Comparison of ENCODE assay signal across 7 mouse cellular contexts in the genomic region with DNA sequence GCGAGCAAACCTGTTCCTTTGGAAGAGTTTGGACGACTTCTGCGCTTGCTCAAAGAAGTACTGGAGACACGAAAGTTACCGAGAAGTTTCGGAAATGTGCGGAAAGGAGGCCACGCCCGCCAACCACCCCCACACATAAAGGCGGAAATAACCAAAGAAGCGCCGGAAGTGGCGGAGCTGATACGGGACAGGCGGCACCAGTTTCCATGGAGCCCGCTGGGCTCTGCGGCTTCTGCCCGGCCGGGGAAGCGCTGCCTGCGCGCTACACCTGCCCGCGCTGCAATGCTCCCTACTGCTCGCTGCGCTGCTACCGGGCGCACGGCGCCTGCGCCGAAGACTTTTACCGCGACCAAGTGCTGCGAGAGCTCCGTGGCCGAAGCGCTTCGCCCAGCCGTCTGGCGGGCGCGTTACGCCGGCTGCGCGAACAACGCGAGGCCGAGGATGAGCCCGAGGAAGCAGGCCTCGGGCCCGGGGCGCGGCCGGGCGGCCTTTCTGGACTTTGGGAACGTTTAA. TPM values are rescaled to one million over a fixed set of nuclear protein-coding genes. Genes with fewer than 3 reads are reported as not detected.
A peak's percentile ranks its signal among the peaks of the same experiment; 100 is the strongest.
DNase-seq lines count a peak whose midpoint lies in the region; ATAC-seq lines count a peak whose summit lies in the region.

A gene (plus strand): TSS at position 172 of the 513 bp plus-strand sequence.

- peak within 1 kb of the TSS; percentile 99 for H3K4me2 ChIP-seq in intestine, embryonic 14.5 days (ENCODE audit: low read length)

- peak within 1 kb of the TSS; percentile 81 for H3K27ac ChIP-seq in intestine, embryonic 14.5 days (ENCODE audit: low read depth)

- no peaks in the 10 kb centered on the region for H3K27me3 ChIP-seq in intestine, embryonic 14.5 days (replicated peaks; ENCODE audit: control insufficient read depth, insufficient read depth, low read length)

- peak; percentile 86 to 87 for DNase-seq in adrenal gland, adult 18-20 months (ENCODE audit: low spot score in 2 of 2)
- DNase-seq in embryo, embryonic 10.5 days (ENCODE audit: low spot score): peak; percentile 97
- DNase-seq in gastrocnemius, postnatal 25 days: peak; percentile 94
- DNase-seq in intestine, embryonic 14.5 days (ENCODE audit: low spot score): peak; percentile 92
- DNase-seq in left cerebral cortex, postnatal 14 days (ENCODE audit: low spot score in 2 of 2): peak; percentile 95 to 96
- DNase-seq in mesoderm, embryonic 11.5 days (ENCODE audit: low read depth, low spot score): peak; percentile 94
- peak; percentile 89 for DNase-seq in skeletal muscle tissue, adult 2 months (ENCODE audit: low read depth, low spot score)

- peak within 1 kb of the TSS; percentile 81 for H3K9ac ChIP-seq in intestine, embryonic 14.5 days (ENCODE audit: low read length)

- under 1% methylated on average over 54 of the region's 58 CpGs for WGBS in intestine, embryonic 14.5 days

- no peaks in the 10 kb centered on the region for H3K9me3 ChIP-seq in intestine, embryonic 14.5 days (ENCODE audit: control insufficient read depth, low read length)

- H3K4me1 ChIP-seq in intestine, embryonic 14.5 days (replicated peaks; ENCODE audit: control insufficient read depth, insufficient read depth, low read length): peaks cover 27% of the 10 kb centered on the region

- peak; percentile 53 for ATAC-seq in intestine, embryonic 14.5 days (replicated peaks; ENCODE audit: low FRiP score, low TSS enrichment, low read depth)

- H3K4me3 ChIP-seq in intestine, embryonic 14.5 days (ENCODE audit: low read depth, low read length): peak within 1 kb of the TSS; percentile 68

- H3K36me3 ChIP-seq in intestine, embryonic 14.5 days (ENCODE audit: control insufficient read depth, insufficient read depth, low read length): peaks cover 20% of the 10 kb centered on the region

- intact Hi-C loops in left cerebral cortex, postnatal 14 days (cut with DNase I): no loop called here

RNA-seq across cellular contexts. Expression of the gene that starts here (rescaled TPM):
- 10 to 100 TPM; 29.1 to 32.9 TPM for total RNA-seq in adrenal gland, adult 18-20 months (2021)
- total RNA-seq in gastrocnemius, postnatal 25 days (2021): 1 to 10 TPM; 6.8 to 7.7 TPM
- 33.8 and 38.3 TPM in 2 replicates for polyA plus RNA-seq in intestine, embryonic 14.5 days (2014; fragmentation: Nextera tagmentation; extraction: Ambion mirVana)
- total RNA-seq in left cerebral cortex, postnatal 14 days (2021): 10 to 100 TPM; 39.4 to 41.7 TPM

Comparison
In these comparisons a context has a peak if more than half of its experiments do, and no peak if none do; other contexts are left out.
1. Peak in every context shown above with its lines: DNase-seq, ATAC-seq, H3K4me3 ChIP-seq and H3K27ac ChIP-seq.